Mouse (Mus musculus): Measurements from ENCODE around the gene Ccdc158.
A peak's percentile ranks its signal among the peaks of the same experiment; 100 is the strongest.

Gene Ccdc158

GRCm38 (mm10) chr5:92684715-92685460 is 9.8 kb upstream of the Ccdc158 start:
- DNase-seq, result no peak

DNA sequence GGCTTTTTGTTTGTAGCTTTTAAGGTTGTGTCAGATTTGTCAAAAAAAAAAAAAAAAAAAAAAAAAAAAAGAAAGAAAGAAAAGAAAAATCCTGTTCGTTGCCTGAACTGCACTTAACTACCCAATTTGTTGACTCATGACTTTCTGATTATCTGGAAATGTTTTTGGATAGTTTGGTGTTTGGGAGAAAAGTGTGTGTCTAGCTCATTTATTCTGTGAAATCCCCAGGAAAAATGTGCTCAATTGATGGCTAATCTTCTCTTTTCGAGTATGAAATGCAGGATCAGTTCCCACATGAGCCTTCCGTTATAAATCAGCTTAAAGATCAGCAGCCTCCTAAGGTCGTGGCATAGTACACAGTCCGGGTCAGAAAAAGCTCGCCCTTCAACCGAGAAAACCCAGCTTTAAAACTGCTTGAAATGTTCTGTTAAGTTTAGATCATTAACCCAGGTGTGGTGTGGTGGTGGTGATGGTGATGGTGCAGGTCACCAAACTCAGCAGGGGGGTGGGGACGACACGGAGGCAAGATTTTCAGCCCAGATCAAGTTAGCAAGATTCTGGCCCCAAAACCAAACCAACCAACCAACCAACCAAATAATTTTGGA is 8.9 kb upstream of the Ccdc158 start:
- DNase-seq, result no peak

DNA sequence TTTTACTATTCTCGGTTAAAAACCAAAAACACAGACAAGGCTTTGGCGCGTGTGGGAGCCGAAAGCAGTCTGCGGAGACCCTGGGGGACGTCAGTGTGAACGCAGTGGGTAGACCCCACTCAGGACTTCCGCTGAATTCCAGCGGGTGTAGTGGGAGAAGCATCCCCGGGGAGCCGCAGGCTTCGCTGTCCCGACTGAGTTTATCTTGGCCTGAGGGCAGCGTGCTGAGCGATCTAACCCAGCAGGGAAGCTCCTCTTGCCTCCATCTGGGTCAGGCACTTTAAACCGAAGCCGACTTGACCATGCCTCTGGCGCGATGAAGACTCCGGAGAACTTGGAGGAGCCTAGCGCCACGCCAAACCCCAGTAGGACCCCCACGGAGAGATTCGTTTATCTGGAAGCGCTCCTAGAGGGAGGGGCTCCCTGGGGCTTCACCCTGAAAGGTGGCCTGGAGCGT is 8.3 kb upstream of the Ccdc158 start, which contains the start of gene Shroom3:
Gene Shroom3 (plus strand): TSS at position 85 of the 457 bp plus-strand sequence.
- no peak for DNase-seq

GRCm38 (mm10) chr5:92682621-92683348 is 7.7 kb upstream of the Ccdc158 start:
- DNase-seq, result no peak

DNA sequence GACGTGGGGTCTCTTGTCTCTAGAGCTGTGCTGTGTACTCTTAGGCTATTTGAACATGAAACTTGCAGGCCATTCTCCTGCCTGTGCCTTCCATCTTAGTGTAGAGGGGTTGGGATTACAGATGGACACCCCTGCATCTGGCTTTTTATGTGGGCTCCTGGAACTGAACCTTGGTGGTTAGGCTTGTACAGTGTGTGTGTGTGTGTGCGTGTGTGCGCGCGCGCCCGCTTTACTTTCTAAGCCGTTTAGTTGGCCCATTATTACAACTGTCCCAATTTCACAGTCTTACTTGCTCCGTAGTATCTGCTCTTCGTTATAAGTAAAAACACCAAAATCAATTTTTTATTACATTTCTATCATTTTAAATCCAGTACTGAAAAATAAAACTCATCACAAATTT is 6.8 kb upstream of the Ccdc158 start:
- DNase-seq, result no peak

GRCm38 (mm10) chr5:92679441-92679840 is 4.4 kb upstream of the Ccdc158 start:
- DNase-seq, result peak; percentile 18

DNA sequence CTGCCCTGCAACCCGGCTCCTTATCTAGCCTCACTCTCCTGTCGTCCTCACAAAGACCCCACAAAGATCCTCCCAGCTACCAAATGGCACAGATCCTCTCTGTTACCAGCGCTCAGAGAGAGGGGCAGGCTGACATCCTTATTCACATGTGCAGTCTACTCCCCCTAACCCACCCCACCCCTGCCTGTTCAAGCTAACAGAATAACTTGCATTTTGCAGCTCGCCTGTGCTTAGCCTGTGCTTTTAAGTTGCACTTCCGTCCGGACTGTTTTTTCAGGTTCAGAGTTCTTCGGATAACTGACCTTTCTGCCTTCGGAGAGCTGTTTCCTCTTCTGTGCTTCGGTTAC is 476 bp upstream of the Ccdc158 start:
- no peak for DNase-seq

GRCm38 (mm10) chr5:92666860-92667259 is 8.2 kb downstream of the Ccdc158 start:
- DNase-seq, result no peak

- no peak for DNase-seq
Observed at GRCm38 (mm10) chr5:92664321-92664720, 10.8 kb downstream of the Ccdc158 start.

- peak; percentile 76 for DNase-seq
Observed at GRCm38 (mm10) chr5:92656256-92656655, 18.8 kb downstream of the Ccdc158 start.

GRCm38 (mm10) chr5:92640861-92641260 is 34.2 kb downstream of the Ccdc158 start:
- no peak for DNase-seq

DNA sequence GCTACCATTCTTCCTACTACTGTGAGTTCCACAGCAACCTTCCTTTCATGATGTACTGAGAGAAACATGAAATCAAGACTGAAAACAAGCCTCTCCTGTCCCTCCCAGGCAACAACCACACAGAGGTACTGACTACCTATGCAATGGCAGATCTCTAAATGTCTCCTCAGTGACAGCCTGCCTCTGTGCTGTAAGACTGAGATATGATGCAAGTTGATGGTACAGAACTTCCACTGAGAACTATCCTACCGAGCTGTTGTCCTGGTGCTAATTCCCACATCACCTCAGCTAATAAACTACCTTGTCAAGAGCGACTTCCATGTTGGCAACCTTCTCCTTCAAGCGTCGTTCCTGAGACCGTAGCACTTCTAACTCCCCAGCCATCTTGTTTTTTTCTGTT is 39.2 kb downstream of the Ccdc158 start:
- DNase-seq, result no peak

DNA sequence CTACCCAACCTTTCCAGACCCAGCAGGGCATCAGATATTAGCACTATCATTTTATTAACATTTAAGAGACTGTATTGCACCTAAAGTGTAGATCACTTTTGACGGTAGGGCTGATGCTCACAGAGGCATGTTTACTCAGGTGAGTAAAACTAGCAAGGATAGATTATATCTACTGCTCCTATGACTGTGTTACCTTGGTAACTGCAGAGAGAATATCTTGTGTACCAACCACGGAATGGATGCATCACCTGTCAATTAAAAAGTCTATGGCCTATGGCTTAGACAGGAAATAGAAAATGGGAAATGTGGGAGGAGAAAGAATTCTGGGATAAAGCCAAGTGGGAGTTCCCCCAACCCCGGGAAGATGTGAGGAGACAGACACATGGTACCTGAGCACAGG is 40.2 kb downstream of the Ccdc158 start:
- no peak for DNase-seq

DNA sequence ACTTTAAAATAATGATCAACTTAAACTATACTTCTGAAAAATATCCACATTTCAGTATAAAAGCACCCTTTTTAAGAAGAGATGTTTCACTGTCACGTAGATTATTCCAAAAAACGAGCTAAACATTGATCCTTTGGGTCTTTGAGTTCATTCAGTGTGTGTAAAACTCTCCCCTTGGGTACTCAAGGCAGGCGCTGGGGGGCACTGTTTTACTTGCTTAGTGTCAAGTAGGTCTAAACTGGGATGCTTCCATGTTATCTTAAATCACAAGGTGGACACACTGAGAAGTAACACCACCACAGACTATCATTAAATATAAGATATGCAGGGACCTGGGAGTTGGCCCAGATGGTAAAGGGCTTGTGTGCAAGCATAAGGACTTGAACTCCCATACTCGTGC is 41.5 kb downstream of the Ccdc158 start:
- DNase-seq, result no peak

DNA sequence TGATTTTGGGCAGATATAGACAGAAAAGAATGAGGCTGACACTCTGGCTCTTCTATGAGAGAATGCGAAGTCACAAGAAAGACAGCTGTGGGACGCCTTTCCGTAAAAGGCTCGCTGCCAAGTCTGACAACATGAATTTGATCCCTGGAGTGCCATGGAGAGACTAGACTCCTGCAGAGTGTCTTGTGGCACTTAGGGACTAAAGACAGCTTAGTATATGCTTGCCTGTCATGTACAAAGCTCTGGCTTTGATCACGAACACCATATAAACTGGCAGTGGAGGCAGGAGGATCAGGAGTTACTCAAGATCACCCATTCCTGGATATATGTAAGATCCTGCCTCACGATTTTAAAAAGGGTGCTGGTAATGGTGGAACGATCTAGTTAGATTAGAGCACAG is 47.2 kb downstream of the Ccdc158 start:
- no peak for DNase-seq

DNA sequence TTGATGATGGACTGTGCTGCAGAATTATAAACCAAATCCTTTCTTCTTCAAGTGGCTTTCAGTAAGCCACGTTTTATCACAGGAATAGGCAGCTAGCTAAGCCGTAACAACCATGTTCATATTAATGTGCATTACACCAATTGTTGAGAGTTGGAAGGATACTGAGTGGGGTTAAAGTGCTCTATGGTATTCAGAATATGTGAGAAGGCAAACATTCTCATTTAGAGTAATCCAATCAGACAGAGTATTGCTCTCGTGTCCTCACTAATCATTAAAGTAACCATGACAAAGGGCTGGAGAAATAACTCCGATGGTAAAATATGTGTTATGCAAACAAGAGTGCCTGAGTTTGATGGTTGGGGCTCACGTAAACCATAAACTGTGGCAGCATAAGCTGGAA is 53.2 kb downstream of the Ccdc158 start:
- DNase-seq, result no peak

DNA sequence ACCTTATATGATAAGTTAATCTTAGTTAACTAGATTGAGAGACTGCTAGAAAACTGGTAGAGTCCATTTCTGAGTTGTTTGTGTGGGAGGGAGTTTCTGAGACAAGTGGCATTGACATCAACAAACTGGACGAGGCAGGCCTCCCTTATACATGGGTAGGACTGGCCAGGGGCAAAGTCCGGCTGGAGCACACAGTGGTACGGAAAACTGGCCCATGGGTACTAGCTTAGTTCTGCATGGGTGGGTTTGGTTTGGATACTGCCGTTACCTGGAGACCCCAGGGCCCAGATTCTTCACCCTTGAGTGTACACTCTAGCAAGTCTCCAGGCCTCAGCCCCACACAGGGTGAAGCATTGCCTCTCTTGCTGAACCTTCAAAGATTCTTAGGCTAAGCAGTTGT is 62.3 kb downstream of the Ccdc158 start:
- no peak for DNase-seq

DNA sequence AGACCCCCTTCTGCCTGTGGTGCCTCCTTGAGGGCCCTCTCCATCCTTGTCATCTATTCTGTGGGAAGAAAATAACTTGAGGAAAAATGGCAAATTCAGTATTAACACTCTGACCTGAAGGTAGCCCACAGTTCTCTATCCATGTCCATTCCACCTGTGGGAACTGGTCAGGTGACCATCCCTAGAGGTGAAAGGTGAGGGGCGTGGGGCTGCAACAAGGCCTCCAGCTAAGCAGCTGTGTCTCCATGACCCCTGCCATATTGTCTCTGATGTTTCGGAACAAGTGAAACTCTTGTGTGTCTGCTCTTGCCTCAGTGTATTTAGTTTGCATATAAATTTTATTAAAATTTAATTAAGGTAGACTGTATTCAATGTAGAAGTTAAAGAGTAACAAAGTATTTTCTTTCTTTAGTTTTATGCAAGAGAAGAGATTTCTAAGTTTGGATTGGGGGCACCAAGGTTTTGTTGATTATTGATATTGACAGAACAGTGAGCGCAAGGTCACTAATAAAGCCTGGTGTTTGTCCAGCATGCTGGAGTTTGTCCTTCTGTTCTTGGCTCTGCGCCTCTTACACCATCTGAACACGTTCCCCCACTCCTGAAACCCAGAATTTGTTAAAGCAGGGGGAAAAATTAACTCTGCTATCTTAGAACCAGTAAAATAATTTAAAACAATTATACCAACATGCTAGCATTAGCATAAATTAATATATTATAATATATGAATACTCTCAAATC is 67.4 kb downstream of the Ccdc158 start:
- DNase-seq, result no peak

DNA sequence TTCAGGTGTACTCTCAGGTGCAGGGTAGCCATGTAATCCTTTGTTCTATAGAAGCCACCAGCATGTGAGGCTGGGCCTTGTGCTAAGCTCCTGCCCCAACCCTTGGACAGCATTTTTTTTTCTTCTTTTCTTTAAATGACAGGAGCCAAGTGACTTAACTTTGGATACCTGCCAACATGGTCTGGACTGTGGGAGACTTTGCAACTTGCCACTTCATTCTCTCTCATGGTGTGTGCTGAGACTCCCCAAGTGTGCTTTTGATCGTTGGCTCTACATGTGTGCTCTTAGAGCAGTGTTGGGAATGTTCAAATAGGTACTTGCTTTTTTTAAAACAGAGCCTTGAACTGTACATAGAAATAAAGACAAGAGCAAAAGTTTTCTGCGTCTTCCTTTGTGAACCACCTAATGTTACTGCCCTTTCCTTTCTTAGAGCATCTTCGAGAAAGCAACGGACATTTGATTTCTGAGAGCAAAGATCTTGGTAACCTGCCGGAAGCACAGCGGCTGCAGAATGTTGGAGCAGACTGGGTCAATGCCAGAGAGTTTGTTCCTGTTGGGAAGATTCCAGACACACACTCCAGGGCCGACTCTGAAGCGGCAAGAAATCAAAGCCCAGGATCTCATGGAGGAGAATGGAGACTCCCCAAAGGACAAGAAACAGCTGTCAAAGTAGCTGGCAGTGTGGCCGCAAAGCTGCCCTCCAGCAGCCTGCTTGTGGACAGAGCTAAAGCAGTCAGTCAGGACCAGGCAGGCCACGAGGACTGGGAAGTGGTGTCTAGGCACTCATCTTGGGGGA is 70.4 kb downstream of the Ccdc158 start:
- DNase-seq, result no peak

DNA sequence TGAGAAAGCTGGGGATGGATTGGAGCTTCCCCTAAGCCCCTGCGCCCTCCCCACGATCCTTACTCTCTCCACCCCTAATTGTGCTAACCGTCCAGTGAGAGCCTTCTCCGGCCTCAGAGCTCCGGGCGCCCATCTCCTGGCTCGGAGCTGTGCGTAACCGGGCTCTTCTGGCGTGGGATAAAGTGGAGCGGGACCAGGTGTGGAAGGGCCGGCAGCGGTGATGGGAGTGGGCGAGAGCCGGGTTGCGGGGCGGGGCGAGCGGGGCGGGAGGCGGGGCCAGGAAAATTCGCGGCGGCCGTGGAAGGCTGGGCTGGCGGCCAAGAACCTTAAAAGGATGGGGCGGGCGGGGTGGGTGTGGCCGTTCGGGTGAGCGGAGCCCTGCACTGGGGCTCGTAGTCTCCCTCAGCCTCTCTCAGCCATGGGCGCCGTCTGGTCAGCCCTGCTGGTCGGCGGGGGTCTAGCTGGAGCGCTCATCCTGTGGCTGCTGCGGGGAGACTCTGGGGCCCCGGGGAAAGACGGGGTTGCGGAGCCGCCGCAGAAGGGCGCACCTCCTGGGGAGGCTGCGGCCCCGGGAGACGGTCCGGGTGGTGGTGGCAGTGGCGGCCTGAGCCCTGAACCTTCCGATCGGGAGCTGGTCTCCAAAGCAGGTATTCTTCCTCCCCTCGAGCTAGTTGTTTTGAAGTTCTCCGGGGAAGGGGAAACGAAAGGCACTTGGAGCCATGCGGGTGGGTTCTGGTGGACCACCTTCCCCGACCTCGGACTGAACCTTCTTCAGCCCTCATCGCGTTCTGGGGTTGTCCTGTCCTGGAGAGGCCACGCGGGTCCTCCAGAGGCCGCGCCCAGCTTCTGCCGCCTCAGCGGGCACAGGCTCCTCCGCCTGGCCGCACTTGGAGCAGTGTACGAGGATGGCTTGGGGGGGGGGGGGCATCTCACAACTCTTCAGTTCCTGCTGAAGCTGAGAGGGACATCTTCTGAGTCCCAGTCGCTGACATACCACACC is 72.1 kb downstream of the Ccdc158 start, which contains the start of gene Stbd1:
Gene Stbd1 (plus strand): TSS at position 351 of the 1,000 bp plus-strand sequence.
- DNase-seq, result peak; percentile 47

GRCm38 (mm10) chr5:92599030-92599429 is 76.0 kb downstream of the Ccdc158 start:
- DNase-seq, result peak; percentile 20

All from right cerebral cortex, postnatal 14 days (tissue).